Mouse (Mus musculus): ENCODE results near the gene Baiap2l1. TPM values are rescaled to one million over a fixed set of nuclear protein-coding genes. Genes with fewer than 3 reads are reported as not detected.
"Not testable (repeated sequence)": the region's sequence is repeated elsewhere in the genome, so short reads cannot be mapped to it uniquely, and the experiment has no call there.

Gene Baiap2l1
- polyA plus RNA-seq, 1 experiment from 2014 or later = 6.9 TPM

GRCm38 (mm10) chr5:144344592-144344991 is 13.3 kb downstream of the Baiap2l1 start:
- no peak overlapping the region for H3K27ac ChIP-seq (replicated peaks)
- ATAC-seq (ENCODE audit: insufficient read depth) = no peak
- 44% methylated on average over 6 of the region's 6 CpGs for WGBS (ENCODE audit: insufficient replicate concordance)
- H3K4me3 ChIP-seq (replicated peaks) = no peak overlapping the region
- no peak overlapping the region for H3K9ac ChIP-seq
- H3K9me3 ChIP-seq (replicated peaks) = no peaks in the 10 kb centered on the region
- no peaks in the 10 kb centered on the region for H3K27me3 ChIP-seq
- H3K4me1 ChIP-seq (replicated peaks) = 0 out of 2 replicates have a peak, but pooled peaks cover 9% of the 10 kb centered on the region
- H3K36me3 ChIP-seq (replicated peaks) = no peaks in the 10 kb centered on the region
- no peak overlapping the region for H3K4me2 ChIP-seq

GRCm38 (mm10) chr5:144341085-144341484 is 16.8 kb downstream of the Baiap2l1 start:
- H3K4me2 ChIP-seq = no peak overlapping the region
- H3K9ac ChIP-seq = no peak overlapping the region
- peaks cover 15% of the 10 kb centered on the region; the same call in 1 of the 2 replicates for H3K4me1 ChIP-seq (replicated peaks)
- H3K27ac ChIP-seq (replicated peaks) = no peak overlapping the region
- 37% methylated on average over 1 of the region's 1 CpGs for WGBS (ENCODE audit: insufficient replicate concordance)
- no peak for ATAC-seq (ENCODE audit: insufficient read depth)
- no peaks in the 10 kb centered on the region for H3K9me3 ChIP-seq (replicated peaks)
- H3K27me3 ChIP-seq = no peaks in the 10 kb centered on the region
- H3K4me3 ChIP-seq (replicated peaks) = no peak overlapping the region
- no peaks in the 10 kb centered on the region for H3K36me3 ChIP-seq (replicated peaks)

- Histone ChIP-seq H3K27me3 (no peaks in the 10 kb centered on the region), H3K36me3 (replicated peaks) (no peaks in the 10 kb centered on the region), H3K27ac (replicated peaks) (no peak overlapping the region), H3K4me3 (replicated peaks) (no peak overlapping the region), H3K9ac (no peak overlapping the region), H3K4me1 (replicated peaks) (peaks cover 15% of the 10 kb centered on the region; the same call in 1 of the 2 replicates), H3K4me2 (no peak overlapping the region), H3K9me3 (replicated peaks) (no peaks in the 10 kb centered on the region)
- 31% methylated on average over 1 of the region's 1 CpGs for WGBS (ENCODE audit: insufficient replicate concordance)
- ATAC-seq (ENCODE audit: insufficient read depth) = no peak
Observed at GRCm38 (mm10) chr5:144338787-144339186, 19.1 kb downstream of the Baiap2l1 start.

GRCm38 (mm10) chr5:144335357-144335756 is 22.6 kb downstream of the Baiap2l1 start:
- H3K4me1 ChIP-seq (replicated peaks); H3K9me3 ChIP-seq (replicated peaks); H3K36me3 ChIP-seq (replicated peaks); H3K27ac ChIP-seq (replicated peaks); H3K9ac ChIP-seq; H3K4me3 ChIP-seq (replicated peaks); ATAC-seq (ENCODE audit: insufficient read depth); H3K4me2 ChIP-seq; H3K27me3 ChIP-seq: not testable (repeated sequence)
- WGBS (ENCODE audit: insufficient replicate concordance) = 63% methylated on average over 6 of the region's 6 CpGs

- peaks cover 6% of the 10 kb centered on the region; the same call in 1 of the 2 replicates for H3K4me1 ChIP-seq (replicated peaks)
- no peaks in the 10 kb centered on the region for H3K36me3 ChIP-seq (replicated peaks)
- no peak overlapping the region for H3K9ac ChIP-seq
- no peaks in the 10 kb centered on the region for H3K27me3 ChIP-seq
- no peaks in the 10 kb centered on the region for H3K9me3 ChIP-seq (replicated peaks)
- no peak overlapping the region for H3K27ac ChIP-seq (replicated peaks)
- ATAC-seq (ENCODE audit: insufficient read depth) = no peak
- H3K4me2 ChIP-seq = no peak overlapping the region
- H3K4me3 ChIP-seq (replicated peaks) = no peak overlapping the region
- WGBS (ENCODE audit: insufficient replicate concordance) = 67% methylated on average over 11 of the region's 11 CpGs
Observed at GRCm38 (mm10) chr5:144334010-144334409, 23.9 kb downstream of the Baiap2l1 start.

GRCm38 (mm10) chr5:144322717-144323116 is 35.2 kb downstream of the Baiap2l1 start:
- H3K9ac ChIP-seq = no peak overlapping the region
- H3K27me3 ChIP-seq = no peaks in the 10 kb centered on the region
- H3K9me3 ChIP-seq (replicated peaks) = no peaks in the 10 kb centered on the region
- no peak overlapping the region for H3K4me2 ChIP-seq
- WGBS (ENCODE audit: insufficient replicate concordance) = 56% methylated on average over 3 of the region's 3 CpGs
- H3K4me1 ChIP-seq (replicated peaks) = no peaks in the 10 kb centered on the region
- H3K36me3 ChIP-seq (replicated peaks) = no peaks in the 10 kb centered on the region
- no peak overlapping the region for H3K4me3 ChIP-seq (replicated peaks)
- no peak for ATAC-seq (ENCODE audit: insufficient read depth)
- no peak overlapping the region for H3K27ac ChIP-seq (replicated peaks)

- no peaks in the 10 kb centered on the region for H3K4me1 ChIP-seq (replicated peaks)
- no peak overlapping the region for H3K4me3 ChIP-seq (replicated peaks)
- 44% methylated on average over 7 of the region's 7 CpGs for WGBS (ENCODE audit: insufficient replicate concordance)
- no peaks in the 10 kb centered on the region for H3K9me3 ChIP-seq (replicated peaks)
- no peak overlapping the region for H3K27ac ChIP-seq (replicated peaks)
- no peak overlapping the region for H3K4me2 ChIP-seq
- no peaks in the 10 kb centered on the region for H3K27me3 ChIP-seq
- no peak overlapping the region for H3K9ac ChIP-seq
- ATAC-seq (ENCODE audit: insufficient read depth) = no peak
- H3K36me3 ChIP-seq (replicated peaks) = no peaks in the 10 kb centered on the region
Observed at GRCm38 (mm10) chr5:144321681-144322080, 36.2 kb downstream of the Baiap2l1 start.

- Histone ChIP-seq H3K27me3 (no peaks in the 10 kb centered on the region), H3K9ac (no peak overlapping the region), H3K4me3 (replicated peaks) (no peak overlapping the region), H3K27ac (replicated peaks) (no peak overlapping the region), H3K36me3 (replicated peaks) (no peaks in the 10 kb centered on the region), H3K4me1 (replicated peaks) (peaks cover 4% of the 10 kb centered on the region; the same call in 1 of the 2 replicates), H3K9me3 (replicated peaks) (no peaks in the 10 kb centered on the region), H3K4me2 (no peak overlapping the region)
- no peak for ATAC-seq (ENCODE audit: insufficient read depth)
- 44% methylated on average over 6 of the region's 6 CpGs for WGBS (ENCODE audit: insufficient replicate concordance)
Observed at GRCm38 (mm10) chr5:144318286-144318685, 39.6 kb downstream of the Baiap2l1 start.

- H3K9me3 ChIP-seq (replicated peaks) = no peaks in the 10 kb centered on the region
- no peak overlapping the region for H3K4me3 ChIP-seq (replicated peaks)
- 72% methylated on average over 8 of the region's 8 CpGs for WGBS (ENCODE audit: insufficient replicate concordance)
- H3K9ac ChIP-seq = no peak overlapping the region
- peaks cover 5% of the 10 kb centered on the region; the same call in 1 of the 2 replicates for H3K4me1 ChIP-seq (replicated peaks)
- no peaks in the 10 kb centered on the region for H3K36me3 ChIP-seq (replicated peaks)
- no peaks in the 10 kb centered on the region for H3K27me3 ChIP-seq
- no peak overlapping the region for H3K4me2 ChIP-seq
- no peak overlapping the region for H3K27ac ChIP-seq (replicated peaks)
- no peak for ATAC-seq (ENCODE audit: insufficient read depth)
Observed at GRCm38 (mm10) chr5:144317426-144317825, 40.5 kb downstream of the Baiap2l1 start.

- H3K27me3 ChIP-seq = no peaks in the 10 kb centered on the region
- no peak overlapping the region for H3K9ac ChIP-seq
- no peak overlapping the region for H3K27ac ChIP-seq (replicated peaks)
- H3K4me1 ChIP-seq (replicated peaks) = peaks cover 5% of the 10 kb centered on the region; the same call in 1 of the 2 replicates
- no peaks in the 10 kb centered on the region for H3K36me3 ChIP-seq (replicated peaks)
- H3K4me3 ChIP-seq (replicated peaks) = no peak overlapping the region
- ATAC-seq (ENCODE audit: insufficient read depth) = no peak
- H3K4me2 ChIP-seq = no peak overlapping the region
- H3K9me3 ChIP-seq (replicated peaks) = no peaks in the 10 kb centered on the region
- 59% methylated on average over 3 of the region's 3 CpGs for WGBS (ENCODE audit: insufficient replicate concordance)
Observed at GRCm38 (mm10) chr5:144316442-144316841, 41.5 kb downstream of the Baiap2l1 start.

- Histone ChIP-seq H3K4me1 (replicated peaks) (peaks cover 5% of the 10 kb centered on the region; the same call in 1 of the 2 replicates), H3K27me3 (no peaks in the 10 kb centered on the region), H3K36me3 (replicated peaks) (no peaks in the 10 kb centered on the region), H3K4me3 (replicated peaks) (no peak overlapping the region), H3K27ac (replicated peaks) (no peak overlapping the region), H3K9ac (no peak overlapping the region), H3K4me2 (no peak overlapping the region), H3K9me3 (replicated peaks) (no peaks in the 10 kb centered on the region)
- WGBS (ENCODE audit: insufficient replicate concordance) = 60% methylated on average over 12 of the region's 12 CpGs
- no peak for ATAC-seq (ENCODE audit: insufficient read depth)
Observed at GRCm38 (mm10) chr5:144314731-144315494, 43.0 kb downstream of the Baiap2l1 start.
